Mouse (Mus musculus) embryonic fibroblast, embryonic 13.5 days (primary cell): ENCODE measurements around the gene Zfp334.

ENCODE experiments used
- CTCF ChIP-seq: IDR thresholded peaks from 2 replicates; pipeline ENCODE4 v1.5.1; 2011; ENCODE audit warnings: mild to moderate bottlenecking, control low read depth, low read length, moderate library complexity, borderline replicate concordance; ENCODE audit not compliant: insufficient read depth
- POLR2A ChIP-seq: IDR thresholded peaks from 2 replicates; pipeline ENCODE4 v1.6.1; 2011; ENCODE audit warnings: low read depth, mild to moderate bottlenecking, control low read depth, low read length, moderate library complexity

GRCm38 (mm10) chr2:165418577-165418976 lies 30.5 kb upstream of the Zfp334 start:
- no peak for TF ChIP-seq CTCF
- no peak for TF ChIP-seq POLR2A
